Mouse (Mus musculus): ENCODE results near the gene Adgrl3.

Adgrl3 gene

GRCm38 (mm10) chr5:81686206-81686605 lies 666.3 kb downstream of the Adgrl3 start:
- no peak for DNase-seq

GRCm38 (mm10) chr5:81686845-81687244 lies 666.9 kb downstream of the Adgrl3 start:
- DNase-seq: peak; percentile 8 to 31

- DNase-seq: no peak
These were observed 709.7 kb downstream of the Adgrl3 start for GRCm38 (mm10) chr5:81729620-81730019.

- peak; percentile 66 to 86 for DNase-seq
These were observed 716.1 kb downstream of the Adgrl3 start for GRCm38 (mm10) chr5:81736008-81736407.

- DNase-seq: no peak
These were observed 718.5 kb downstream of the Adgrl3 start for GRCm38 (mm10) chr5:81738286-81739032.

- DNase-seq: no peak
These were observed 732.5 kb downstream of the Adgrl3 start for GRCm38 (mm10) chr5:81752426-81752825.

- no peak for DNase-seq
These were observed 735.8 kb downstream of the Adgrl3 start for GRCm38 (mm10) chr5:81755711-81756110.

GRCm38 (mm10) chr5:81757093-81757725 lies 737.3 kb downstream of the Adgrl3 start:
- DNase-seq: no peak

GRCm38 (mm10) chr5:81776234-81776633 lies 756.3 kb downstream of the Adgrl3 start:
- peak in 1 of 2 experiments; percentile 15 for DNase-seq

- DNase-seq: peak in 1 of 2 experiments; percentile 19
These were observed 756.8 kb downstream of the Adgrl3 start for GRCm38 (mm10) chr5:81776746-81777145.

- no peak for DNase-seq
These were observed 764.8 kb downstream of the Adgrl3 start for GRCm38 (mm10) chr5:81784770-81785169.

GRCm38 (mm10) chr5:81790710-81791109 lies 770.8 kb downstream of the Adgrl3 start:
- DNase-seq: no peak

- no peak for DNase-seq
These were observed 774.2 kb downstream of the Adgrl3 start for GRCm38 (mm10) chr5:81794125-81794524.

- DNase-seq: no peak
These were observed 774.7 kb downstream of the Adgrl3 start for GRCm38 (mm10) chr5:81794601-81795000.

- no peak for DNase-seq
These were observed 776.2 kb downstream of the Adgrl3 start for GRCm38 (mm10) chr5:81796128-81796527.

GRCm38 (mm10) chr5:81810966-81811365 lies 791.0 kb downstream of the Adgrl3 start:
- DNase-seq: no peak

- DNase-seq: no peak
These were observed 812.1 kb downstream of the Adgrl3 start for GRCm38 (mm10) chr5:81832076-81832475.

- DNase-seq: no peak
These were observed 812.7 kb downstream of the Adgrl3 start for GRCm38 (mm10) chr5:81832679-81833078.

- no peak for DNase-seq
These were observed 817.9 kb downstream of the Adgrl3 start for GRCm38 (mm10) chr5:81837860-81838259.

- peak in 1 of 2 experiments; percentile 3 for DNase-seq
These were observed 823.9 kb downstream of the Adgrl3 start for GRCm38 (mm10) chr5:81843798-81844197.

GRCm38 (mm10) chr5:81870336-81870735 lies 850.4 kb downstream of the Adgrl3 start:
- DNase-seq: peak in 1 of 2 experiments; percentile 7
